Mouse (Mus musculus) MEL (cell line): ENCODE data around the gene Vtn. TPM values are rescaled to one million over a fixed set of nuclear protein-coding genes. Genes with fewer than 3 reads are reported as not detected.
A peak's percentile ranks its signal among the peaks of the same experiment; 100 is the strongest.

Source experiments
- DNase-seq: peaks from one replicate; pipeline ENCODE4 v3.0.0; 2011; ENCODE audit warnings: low read depth, low spot score
- H3K27ac ChIP-seq: 2 replicates; pipeline ENCODE4 v1.5.1; 2012; ENCODE audit warnings: low read depth, mild to moderate bottlenecking, control low read depth, low read length, moderate library complexity; ENCODE audit not compliant: control insufficient read depth
- H3K27me3 ChIP-seq, 2 experiments: fragments of 150-350 bp in 1 of 2; sonication (generic) in 1 of 2; 2 replicates each; pipeline ENCODE4 v1.6.1; 2012; ENCODE audit warnings: low read length in 2 of 2, mild to moderate bottlenecking in 2 of 2, improper control_type of control experiment in 1 of 2, moderate library complexity in 1 of 2; ENCODE audit not compliant: insufficient read depth in 2 of 2, control insufficient read depth in 1 of 2
- H3K36me3 ChIP-seq, 2 experiments: 2 replicates each; pipeline ENCODE4 v1.6.1; 2012 to 2014; ENCODE audit warnings: low read length in 2 of 2, improper control_type of control experiment in 1 of 2, inconsistent platforms in 1 of 2, mild to moderate bottlenecking in 1 of 2; ENCODE audit not compliant: insufficient read depth in 2 of 2, control insufficient read depth in 1 of 2
- H3K4me1 ChIP-seq, 2 experiments: fragments of 150-350 bp in 1 of 2; sonication (generic) in 1 of 2; 2 replicates each; pipeline ENCODE4 v1.6.1; 2012; ENCODE audit warnings: low read length in 2 of 2, improper control_type of control experiment in 1 of 2, mild to moderate bottlenecking in 1 of 2; ENCODE audit not compliant: insufficient read depth in 2 of 2, control insufficient read depth in 1 of 2
- H3K4me3 ChIP-seq, 2 experiments: fragments of 150-350 bp in 1 of 2; sonication (generic) in 1 of 2; 2 replicates each; pipeline ENCODE4 v1.5.1; 2012; ENCODE audit warnings: low read depth in 2 of 2, low read length in 2 of 2, mild to moderate bottlenecking in 2 of 2, moderate library complexity in 2 of 2, control low read depth in 1 of 2, improper control_type of control experiment in 1 of 2; ENCODE audit not compliant: control insufficient read depth in 1 of 2, insufficient read depth in 1 of 2
- H3K79me2 ChIP-seq: 2 replicates; pipeline ENCODE4 v1.6.1; 2012; ENCODE audit warnings: mild to moderate bottlenecking, low read length, moderate library complexity; ENCODE audit not compliant: control insufficient read depth, poor library complexity, insufficient read depth
- H3K9ac ChIP-seq: 2 replicates; pipeline ENCODE4 v1.6.1; 2012; ENCODE audit warnings: low read depth, mild to moderate bottlenecking, control low read depth, low read length, moderate library complexity; ENCODE audit not compliant: control insufficient read depth, poor library complexity, severe bottlenecking
- H3K9me3 ChIP-seq: fragments of 150-350 bp; sonication (generic); replicated peaks from 2 replicates; pipeline ENCODE4 v1.6.1; 2012; ENCODE audit warnings: mild to moderate bottlenecking, low read length, improper control_type of control experiment, moderate library complexity; ENCODE audit not compliant: insufficient read depth
- CHD1 ChIP-seq: IDR thresholded peaks from 2 replicates; pipeline ENCODE4 v1.6.1; 2012; ENCODE audit warnings: low read depth, mild to moderate bottlenecking, inconsistent platforms, low read length, improper control_type of control experiment
- CHD2 ChIP-seq: IDR thresholded peaks from 2 replicates; pipeline ENCODE4 v1.6.1; 2011; ENCODE audit warnings: low read length, improper control_type of control experiment
- CTCF ChIP-seq, 3 experiments: IDR thresholded peaks in 2 of 3; conservative IDR thresholded peaks in 1 of 3; 2 replicates each; pipeline ENCODE4 v1.5.1; 2011 to 2012; ENCODE audit warnings: low read length in 3 of 3, low read depth in 2 of 3, mild to moderate bottlenecking in 2 of 3, improper control_type of control experiment in 1 of 3, inconsistent platforms in 1 of 3, mixed read lengths in 1 of 3, moderate library complexity in 1 of 3; ENCODE audit not compliant: control insufficient read depth in 1 of 3, insufficient read depth in 1 of 3, poor library complexity in 1 of 3, severe bottlenecking in 1 of 3
- EP300 ChIP-seq, 2 experiments: IDR thresholded peaks; 2 replicates each; pipeline ENCODE4 v1.6.1; 2011; ENCODE audit warnings: improper control_type of control experiment in 2 of 2, low read length in 2 of 2, low read depth in 1 of 2, mild to moderate bottlenecking in 1 of 2
- ETS1 ChIP-seq: IDR thresholded peaks from 2 replicates; pipeline ENCODE4 v1.6.1; 2012; ENCODE audit warnings: low read depth, mild to moderate bottlenecking, inconsistent platforms, low read length, improper control_type of control experiment, moderate library complexity
- GATA1 ChIP-seq: IDR thresholded peaks from 2 replicates; pipeline ENCODE4 v1.6.1; 2011; ENCODE audit warnings: low read depth, low read length, improper control_type of control experiment
- HCFC1 ChIP-seq: IDR thresholded peaks from 2 replicates; pipeline ENCODE4 v1.6.1; 2012; ENCODE audit warnings: low read depth, mild to moderate bottlenecking, inconsistent platforms, low read length, improper control_type of control experiment, moderate library complexity
- MAX ChIP-seq: IDR thresholded peaks from 2 replicates; pipeline ENCODE4 v1.6.1; 2011; ENCODE audit warnings: low read length, improper control_type of control experiment
- MXI1 ChIP-seq: IDR thresholded peaks from 2 replicates; pipeline ENCODE4 v1.6.1; 2011; ENCODE audit warnings: mild to moderate bottlenecking, low read depth, low read length, improper control_type of control experiment
- MYC ChIP-seq: IDR thresholded peaks from 2 replicates; pipeline ENCODE4 v1.6.1; 2011; ENCODE audit warnings: low read depth, mild to moderate bottlenecking, low read length, improper control_type of control experiment, moderate library complexity
- POLR2A ChIP-seq, 2 experiments: IDR thresholded peaks; 2 replicates each; pipeline ENCODE4 v1.6.1; 2011 to 2012; ENCODE audit warnings: low read length in 2 of 2, mild to moderate bottlenecking in 2 of 2, control low read depth in 1 of 2, improper control_type of control experiment in 1 of 2, low read depth in 1 of 2, moderate library complexity in 1 of 2; ENCODE audit not compliant: control insufficient read depth in 1 of 2, insufficient read depth in 1 of 2, poor library complexity in 1 of 2
- POLR2AphosphoS2 ChIP-seq: IDR thresholded peaks from 2 replicates; pipeline ENCODE4 v1.6.1; 2011; ENCODE audit warnings: low read length, improper control_type of control experiment
- POLR2AphosphoS5 ChIP-seq: IDR thresholded peaks from 2 replicates; pipeline ENCODE4 v1.6.1; 2012; ENCODE audit warnings: low read depth, borderline replicate concordance, mild to moderate bottlenecking, inconsistent platforms, low read length, moderate library complexity, mixed read lengths
- RAD21 ChIP-seq: IDR thresholded peaks from 2 replicates; pipeline ENCODE4 v1.6.1; 2011; ENCODE audit warnings: mild to moderate bottlenecking, low read depth, low read length, improper control_type of control experiment
- SMC3 ChIP-seq: IDR thresholded peaks from 2 replicates; pipeline ENCODE4 v1.6.1; 2011; ENCODE audit warnings: low read depth, low read length, improper control_type of control experiment
- TAL1 ChIP-seq: IDR thresholded peaks from 2 replicates; pipeline ENCODE4 v1.6.1; 2012; ENCODE audit warnings: mild to moderate bottlenecking, inconsistent platforms, low read length, moderate library complexity, mixed read lengths
- TCF12 ChIP-seq: IDR thresholded peaks from 2 replicates; pipeline ENCODE4 v1.6.1; 2014; ENCODE audit warnings: low read depth, mild to moderate bottlenecking, inconsistent platforms, low read length, improper control_type of control experiment, moderate library complexity
- ZC3H11A ChIP-seq: IDR thresholded peaks from 2 replicates; pipeline ENCODE4 v1.6.1; 2012; ENCODE audit warnings: low read depth, mild to moderate bottlenecking, inconsistent platforms, low read length, improper control_type of control experiment
- ZMIZ1 ChIP-seq: IDR thresholded peaks from 2 replicates; pipeline ENCODE4 v1.6.1; 2012; ENCODE audit warnings: low read depth, mild to moderate bottlenecking, inconsistent platforms, low read length, improper control_type of control experiment, moderate library complexity
- polyA plus RNA-seq, 2 experiments: library from polyadenylated mRNA; stranded (reverse) in 1 of 2; unstranded in 1 of 2; fragments of >175 nt in 1 of 2; fragments of >200 nt in 1 of 2; gene quantifications; 2 replicates each; pipeline versions ENCODE4 v1.2.1 to v1.2.4; 2012; ENCODE audit warnings: low replicate concordance in 2 of 2, low read depth in 1 of 2; ENCODE audit not compliant: insufficient read length in 2 of 2, insufficient read depth in 1 of 2, missing spikeins in 1 of 2
- total RNA-seq: library from RNA; depleted of rRNA; stranded (reverse); fragments of 300-350 nt; gene quantifications from 2 replicates; pipeline ENCODE4 v1.2.3, GENCODE M21; 2012; rRNA removed

Gene Vtn
- total RNA-seq (not detected in 2 replicates), polyA plus RNA-seq (under 1 TPM in 1 of 2 experiments, not detected in 1; 0.18 TPM)

GRCm38 (mm10) chr11:78499004-78499403, at the start of gene Vtn:
Gene Vtn, plus strand, starts transcription at chr11:78499091.
- DNase-seq, result no peak
- Histone ChIP-seq H3K27me3 (peaks cover 0 to under 1% of the 10 kb centered on the region in 2 experiments; a peak in 3 of 4 replicates), H3K4me1 (peaks cover 0 to 26% of the 10 kb centered on the region in 2 experiments; a peak in 3 of 4 replicates), H3K9ac (peak within 1 kb of the TSS; percentile 69), H3K79me2 (no peaks in the 10 kb centered on the region), H3K4me3 (peak within 1 kb of the TSS; percentile 65 to 80), H3K27ac (peak within 1 kb of the TSS; percentile 43; the same call in 1 of the 2 replicates), H3K9me3 (no peaks in the 10 kb centered on the region), H3K36me3 (peaks cover 0 to 7% of the 10 kb centered on the region in 2 experiments; a peak in 1 of 4 replicates)
- TF ChIP-seq POLR2A (IDR thresholded peaks at IDR 0.05; ENCODE audit: control insufficient read depth in 1 of 2, insufficient read depth in 1 of 2, low read depth in 1 of 2, low read length in 2 of 2, poor library complexity in 1 of 2) (0 out of 4 replicates have a peak, but pooled peaks of 1 of the 2 experiments have one; percentile 27), POLR2AphosphoS5 (no peak)
- TF ChIP-seq, all 39 proteins: peak for 1

- DNase-seq, result no peak
- H3K79me2 ChIP-seq, result no peaks in the 10 kb centered on the region
- H3K27ac ChIP-seq, result no peak overlapping the region
- peaks cover 23 to 41% of the 10 kb centered on the region in 2 experiments for H3K27me3 ChIP-seq
- H3K9me3 ChIP-seq, result no peaks in the 10 kb centered on the region
- H3K4me3 ChIP-seq, result no peak overlapping the region
- H3K4me1 ChIP-seq, result peaks cover 0 to 3% of the 10 kb centered on the region in 2 experiments; a peak in 1 of 4 replicates
- no peaks in the 10 kb centered on the region for H3K36me3 ChIP-seq
- TF ChIP-seq EP300 (IDR thresholded peaks at IDR 0.05; ENCODE audit: low read depth in 1 of 2, low read length in 2 of 2), result no peak
- no peak for TF ChIP-seq POLR2AphosphoS2
- no peak for TF ChIP-seq CHD1
- no peak for TF ChIP-seq CHD2
- no peak for TF ChIP-seq ZMIZ1
- TF ChIP-seq CTCF (IDR thresholded peaks at IDR 0.05 in 2 of 3, conservative IDR thresholded peaks at IDR 0.05 in 1 of 3; ENCODE audit: control insufficient read depth in 1 of 3, insufficient read depth in 1 of 3, low read depth in 2 of 3, low read length in 3 of 3, poor library complexity in 1 of 3, severe bottlenecking in 1 of 3), result no peak
- no peak for TF ChIP-seq POLR2A (IDR thresholded peaks at IDR 0.05; ENCODE audit: control insufficient read depth in 1 of 2, insufficient read depth in 1 of 2, low read depth in 1 of 2, low read length in 2 of 2, poor library complexity in 1 of 2)
- no peak for TF ChIP-seq MYC
- TF ChIP-seq RAD21, result no peak
- TF ChIP-seq HCFC1, result no peak
- TF ChIP-seq SMC3, result no peak
- TF ChIP-seq TCF12, result no peak
- no peak for TF ChIP-seq ZC3H11A
- no peak for TF ChIP-seq MXI1
- TF ChIP-seq MAX, result no peak
- TF ChIP-seq TAL1, result no peak
- no peak for TF ChIP-seq ETS1
- no peak for TF ChIP-seq GATA1
- H3K9ac ChIP-seq, result no peak overlapping the region
Measured at GRCm38 (mm10) chr11:78450337-78450736, 48.6 kb upstream of the Vtn start.
